Comparison of ENCODE assay signal across 33 mouse cellular contexts in the genomic region with DNA sequence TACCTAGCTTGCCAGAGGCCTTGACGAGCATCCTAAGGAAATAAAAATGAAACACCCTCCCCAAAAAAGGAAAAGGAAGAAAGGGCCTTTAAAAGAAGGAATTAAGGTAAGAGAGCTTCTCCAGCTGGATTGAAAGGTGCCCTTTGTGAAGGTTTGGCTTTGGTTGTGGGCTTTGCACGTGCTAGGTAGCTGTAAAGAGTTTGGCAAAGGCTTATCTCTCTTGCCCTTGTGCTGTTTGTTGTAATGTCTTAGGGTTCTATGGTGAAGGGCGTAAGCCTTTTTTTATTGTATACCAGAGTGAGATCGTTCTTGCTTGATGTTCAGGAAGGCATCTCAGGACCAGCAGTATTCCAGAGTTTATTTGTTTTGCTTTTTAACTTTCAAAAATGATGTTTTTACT. TPM values are rescaled to one million over a fixed set of nuclear protein-coding genes. Genes with fewer than 3 reads are reported as not detected.
"Had no signal": no experiment of that assay in that cellular context is flagged by ENCODE, and none has a peak within 500 bp of the region (broad histone marks: within the 10 kb centered on the region; RNA-seq: fewer than 3 reads in every experiment).

No protein-coding gene starts in this region.

- H3K27ac ChIP-seq: heart, embryonic 13.5 days; heart, embryonic 15.5 days; hindbrain, embryonic 14.5 days; intestine, embryonic 15.5 days; layer of hippocampus, adult 2 months; left cerebral cortex, adult 2 months; limb, embryonic 10.5 days; limb, embryonic 12.5 days; liver, embryonic 13.5 days had no signal

- DNase-seq: gastrocnemius, postnatal 14 days; gastrocnemius, postnatal 36 days; heart, postnatal 14 days; heart, postnatal 36 days; kidney, adult 18-20 months; kidney, adult 8-10 months; kidney, postnatal 10 days; kidney, postnatal 25 days; kidney, postnatal 4 days; liver; liver, embryonic 13.5 days had no signal

- H3K4me1 ChIP-seq: heart, embryonic 13.5 days; heart, embryonic 15.5 days; intestine, embryonic 15.5 days; limb, embryonic 10.5 days; liver, embryonic 13.5 days had no signal

- H3K4me3 ChIP-seq: heart, embryonic 13.5 days; heart, embryonic 15.5 days; intestine, embryonic 15.5 days; layer of hippocampus, adult 2 months; left cerebral cortex, adult 2 months; limb, embryonic 10.5 days; limb, embryonic 12.5 days; liver, embryonic 13.5 days had no signal

- ATAC-seq: hindbrain, embryonic 16.5 days; inflammation-experienced regulatory T-cells, adult 6 months; intestine, embryonic 15.5 days; intestine, postnatal 0 days had no signal

RNA-seq across cellular contexts. Expression of a gene that starts 8.1 kb away (rescaled TPM):
- total RNA-seq: heart, adult 8-10 months; layer of hippocampus, adult 2 months; layer of hippocampus, postnatal 10 days; layer of hippocampus, postnatal 25 days; left cerebral cortex, adult 2 months; left cerebral cortex, postnatal 14 days had no signal

RNA-seq across cellular contexts. Expression of a gene that starts 9.0 kb away (rescaled TPM):
- total RNA-seq: hematopoietic stem cell, adult 5-6 weeks had no signal

RNA-seq across cellular contexts. Expression of a gene that starts 12.7 kb away (rescaled TPM):
- total RNA-seq: layer of hippocampus, adult 2 months; layer of hippocampus, postnatal 10 days; layer of hippocampus, postnatal 25 days; left cerebral cortex, adult 2 months; left cerebral cortex, postnatal 14 days; left cerebral cortex, postnatal 36 days had no signal
- polyA plus RNA-seq: heart, embryonic 11.5 days; heart, embryonic 13.5 days; heart, embryonic 15.5 days; hindbrain, embryonic 11.5 days; hindbrain, embryonic 14.5 days; hindbrain, embryonic 16.5 days; intestine, embryonic 15.5 days; kidney, embryonic 14.5 days; kidney, embryonic 16.5 days; limb, embryonic 10.5 days; limb, embryonic 12.5 days; liver, embryonic 11.5 days; liver, embryonic 13.5 days had no signal
